9 mouse cellular contexts compared by ENCODE assay signal in the genomic region with DNA sequence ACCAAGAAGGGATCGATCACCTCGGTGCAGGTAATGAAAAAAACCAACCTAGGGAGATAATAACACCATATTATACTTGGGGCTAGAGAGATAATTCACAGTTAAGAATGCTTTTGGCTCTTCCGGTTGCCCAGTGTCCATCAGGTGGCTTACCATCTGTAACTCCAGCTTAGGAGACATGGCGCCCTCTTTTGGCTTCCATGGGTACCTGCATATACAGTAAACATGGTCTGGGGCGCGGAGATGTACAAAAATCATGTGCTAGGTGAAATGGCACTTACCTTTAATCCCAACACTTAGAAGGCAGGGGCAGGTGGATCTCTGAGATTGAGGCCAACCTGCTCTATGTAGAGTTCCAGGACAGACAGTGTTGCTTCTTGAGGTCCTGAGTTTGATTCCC. TPM values are rescaled to one million over a fixed set of nuclear protein-coding genes. Genes with fewer than 3 reads are reported as not detected.
DNase-seq lines count a peak whose midpoint lies in the region; ATAC-seq and TF ChIP-seq lines count a peak whose summit lies in the region.
"Had no signal": no experiment of that assay in that cellular context is flagged by ENCODE, and none has a peak within 500 bp of the region (broad histone marks: within the 10 kb centered on the region; RNA-seq: fewer than 3 reads in every experiment).

No protein-coding gene starts in this region.

- no peak overlapping the region for H3K27ac ChIP-seq in layer of hippocampus, adult 2 months
- H3K27ac ChIP-seq: macrophage had no signal

- no peak overlapping the region for H3K4me3 ChIP-seq in layer of hippocampus, adult 2 months

- no peak for ATAC-seq in megakaryocyte-erythroid progenitor cell, adult 5-6 weeks (replicated peaks; ENCODE audit: low FRiP score, low TSS enrichment, poor library complexity, severe bottlenecking)

- peak; percentile 58 for DNase-seq in adrenal gland, postnatal 14 days
- DNase-seq in adrenal gland, postnatal 25 days = no peak
- DNase-seq in layer of hippocampus, adult 2 months (ENCODE audit: low spot score in 2 of 2) = no peak
- no peak for DNase-seq in layer of hippocampus, adult 9-11 months
- peak; percentile 49 for DNase-seq in brain, embryonic 14.5 days (ENCODE audit: low read depth)
- peak; percentile 48 for DNase-seq in liver
- DNase-seq in frontal cortex, postnatal 14 days (ENCODE audit: low spot score in 2 of 2) = no peak

- TF ChIP-seq POLR2A in brain, embryonic 14.5 days (IDR thresholded peaks at IDR 0.05; ENCODE audit: borderline replicate concordance, extremely low read depth, insufficient read depth, insufficient read length, poor library complexity, severe bottlenecking) = no peak

- peak; percentile 73 for TF ChIP-seq CTCF in layer of hippocampus, adult 2 months (conservative IDR thresholded peaks at IDR 0.05)
- TF ChIP-seq CTCF in brain, embryonic 14.5 days (IDR thresholded peaks at IDR 0.05; ENCODE audit: borderline replicate concordance, extremely low read depth, insufficient read depth, insufficient read length) = peak; percentile 45; the same call in 1 of the 2 replicates

RNA-seq across cellular contexts. Expression of gene Atp5b, which starts 3.3 kb away (rescaled TPM):
- total RNA-seq in adrenal gland, postnatal 14 days (2021) = 4,143 and 4,276 TPM in 2 replicates
- total RNA-seq in adrenal gland, postnatal 25 days (2021) = 2,437 and 2,492 TPM in 2 replicates
- 1,000 to 10,000 TPM; 1,635 to 1,673 TPM for total RNA-seq in layer of hippocampus, adult 2 months (2021)
- polyA plus RNA-seq in brain, embryonic 14.5 days (2012; rRNA removed) = 1,616 and 2,161 TPM in 2 replicates
- total RNA-seq in megakaryocyte-erythroid progenitor cell, adult 5-6 weeks (2014; fragmentation: Nextera tagmentation) = 2,207 and 2,550 TPM in 2 replicates
- total RNA-seq in megakaryocyte-erythroid progenitor cell, adult 5-6 weeks (2017) = 3,084 and 3,964 TPM in 2 replicates

RNA-seq across cellular contexts. Expression of gene Baz2a, which starts 5.0 kb away (rescaled TPM):
- 44.3 and 51.5 TPM in 2 replicates for total RNA-seq in adrenal gland, postnatal 14 days (2021)
- total RNA-seq in adrenal gland, postnatal 25 days (2021) = 52.2 and 73.2 TPM in 2 replicates
- total RNA-seq in layer of hippocampus, adult 2 months (2021) = 10 to 100 TPM; 42.8 to 45.5 TPM
- 32.2 and 33.1 TPM in 2 replicates for polyA plus RNA-seq in brain, embryonic 14.5 days (2012; rRNA removed)
- 43.8 and 44.6 TPM in 2 replicates for total RNA-seq in megakaryocyte-erythroid progenitor cell, adult 5-6 weeks (2014; fragmentation: Nextera tagmentation)
- total RNA-seq in megakaryocyte-erythroid progenitor cell, adult 5-6 weeks (2017) = 12.4 and 14.3 TPM in 2 replicates

RNA-seq across cellular contexts. Expression of gene Ptges3, which starts 27.6 kb away (rescaled TPM):
- total RNA-seq in adrenal gland, postnatal 14 days (2021) = 157 and 172 TPM in 2 replicates
- total RNA-seq in adrenal gland, postnatal 25 days (2021) = 167 and 204 TPM in 2 replicates
- total RNA-seq in layer of hippocampus, adult 2 months (2021) = 100 to 1,000 TPM; 135 to 142 TPM
- polyA plus RNA-seq in brain, embryonic 14.5 days (2012; rRNA removed) = 67.9 and 97.4 TPM in 2 replicates
- 210 and 260 TPM in 2 replicates for total RNA-seq in megakaryocyte-erythroid progenitor cell, adult 5-6 weeks (2014; fragmentation: Nextera tagmentation)
- total RNA-seq in megakaryocyte-erythroid progenitor cell, adult 5-6 weeks (2017) = 377 and 378 TPM in 2 replicates

RNA-seq across cellular contexts. Expression of gene Naca, which starts 51.0 kb away (rescaled TPM):
- 617 and 658 TPM in 2 replicates for total RNA-seq in adrenal gland, postnatal 14 days (2021)
- total RNA-seq in adrenal gland, postnatal 25 days (2021) = 566 and 612 TPM in 2 replicates
- 100 to 1,000 TPM; 333 to 336 TPM for total RNA-seq in layer of hippocampus, adult 2 months (2021)
- polyA plus RNA-seq in brain, embryonic 14.5 days (2012; rRNA removed) = 286 and 390 TPM in 2 replicates
- total RNA-seq in megakaryocyte-erythroid progenitor cell, adult 5-6 weeks (2014; fragmentation: Nextera tagmentation) = 1,531 and 1,673 TPM in 2 replicates
- 2,722 and 3,167 TPM in 2 replicates for total RNA-seq in megakaryocyte-erythroid progenitor cell, adult 5-6 weeks (2017)

Comparison
In these comparisons a context has a peak if more than half of its experiments do, and no peak if none do; other contexts are left out.
1. DNase-seq: peak in adrenal gland, postnatal 14 days (single experiment), brain, embryonic 14.5 days (single experiment) and liver (single experiment); none in adrenal gland, postnatal 25 days (single experiment), layer of hippocampus, adult 2 months (0 of 2), layer of hippocampus, adult 9-11 months (single experiment) and frontal cortex, postnatal 14 days (0 of 2).